Mouse (Mus musculus): Measurements from ENCODE around the gene Psen2. TPM values are rescaled to one million over a fixed set of nuclear protein-coding genes. Genes with fewer than 3 reads are reported as not detected.
A peak's percentile ranks its signal among the peaks of the same experiment; 100 is the strongest.

The Psen2 gene
- total RNA-seq, 1 experiment: 13.6 TPM

DNA sequence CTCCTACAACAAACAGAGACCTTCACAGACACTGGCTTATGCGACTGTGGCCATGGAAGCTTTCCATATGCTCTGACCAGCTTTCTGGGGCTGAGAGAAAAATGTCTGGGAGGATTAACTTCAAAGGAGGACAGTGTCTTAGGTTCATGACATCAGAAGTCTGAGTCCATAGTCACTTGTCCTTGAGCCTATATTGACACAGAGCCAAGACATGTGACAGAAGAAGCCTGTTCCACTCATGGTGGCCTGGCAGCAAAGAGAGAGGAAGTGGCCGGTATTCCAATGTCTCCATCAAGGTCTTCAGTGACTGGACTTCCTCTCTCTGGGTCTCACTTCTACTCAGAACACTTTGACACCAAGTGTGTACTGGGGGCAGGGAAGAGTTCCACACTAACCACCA, 2.4 kb downstream of the Psen2 start:
- DNase-seq (ENCODE audit: low read depth, low spot score): no peak
- no peaks in the 10 kb centered on the region for H3K9me3 ChIP-seq (ENCODE audit: control insufficient read depth, insufficient read depth, low read depth, low read length)
- H3K9ac ChIP-seq (ENCODE audit: insufficient read depth, low read depth, low read length, poor library complexity, severe bottlenecking): no peak overlapping the region
- H3K36me3 ChIP-seq (ENCODE audit: control insufficient read depth, insufficient read depth, low read length, poor library complexity, severe bottlenecking): no peaks in the 10 kb centered on the region
- TF ChIP-seq ZNF384 (IDR thresholded peaks at IDR 0.05; ENCODE audit: low read depth, low read length): no peak
- no peak for TF ChIP-seq CHD2 (IDR thresholded peaks at IDR 0.05; ENCODE audit: low read depth, low read length)
- no peak for TF ChIP-seq MAFK (IDR thresholded peaks at IDR 0.05; ENCODE audit: insufficient read depth, low read depth, low read length)
- no peak for TF ChIP-seq HCFC1 (IDR thresholded peaks at IDR 0.05; ENCODE audit: borderline replicate concordance, insufficient read depth, low read length)
- no peak for TF ChIP-seq ZC3H11A (IDR thresholded peaks at IDR 0.05; ENCODE audit: borderline replicate concordance, low read depth, low read length)
- H3K4me1 ChIP-seq (ENCODE audit: control insufficient read depth in 2 of 2, insufficient read depth in 2 of 2, low read length in 2 of 2, poor library complexity in 1 of 2): no peaks in the 10 kb centered on the region
- no peak overlapping the region for H3K27ac ChIP-seq (ENCODE audit: insufficient read depth, low read depth, low read length, poor library complexity, severe bottlenecking)
- H3K4me3 ChIP-seq (ENCODE audit: insufficient read depth in 1 of 2, low read depth in 1 of 2, low read length in 2 of 2, poor library complexity in 1 of 2, severe bottlenecking in 1 of 2): no peak overlapping the region
- in situ Hi-C loops (cut with MboI; ENCODE audit: low sequenced_read_pairs in 2 of 2, unreplicated experiment in 2 of 2): no loop called here

DNA sequence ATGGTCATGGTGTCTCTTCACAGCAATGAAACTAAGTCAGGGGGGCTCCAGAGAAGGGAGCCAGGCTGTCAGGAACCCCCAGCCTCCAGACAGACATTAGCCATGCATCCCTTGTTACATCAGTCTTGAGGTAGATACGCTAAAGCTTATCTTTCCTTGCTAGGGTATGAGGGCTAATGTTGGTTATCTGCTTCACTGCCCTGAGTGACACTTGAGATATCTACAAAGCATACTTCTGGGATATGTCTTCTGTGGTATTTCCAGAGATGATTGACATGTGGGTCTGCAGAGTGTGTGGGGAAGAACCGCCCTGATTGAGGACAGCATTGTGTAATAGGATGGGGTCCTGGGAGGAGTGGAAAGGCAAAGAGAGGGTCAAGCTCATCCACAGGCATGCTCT, 3.5 kb downstream of the Psen2 start:
- Histone ChIP-seq H3K9ac (ENCODE audit: insufficient read depth, low read depth, low read length, poor library complexity, severe bottlenecking) (no peak overlapping the region), H3K36me3 (ENCODE audit: control insufficient read depth, insufficient read depth, low read length, poor library complexity, severe bottlenecking) (no peaks in the 10 kb centered on the region), H3K4me1 (ENCODE audit: control insufficient read depth in 2 of 2, insufficient read depth in 2 of 2, low read length in 2 of 2, poor library complexity in 1 of 2) (no peaks in the 10 kb centered on the region), H3K4me3 (ENCODE audit: insufficient read depth in 1 of 2, low read depth in 1 of 2, low read length in 2 of 2, poor library complexity in 1 of 2, severe bottlenecking in 1 of 2) (no peak overlapping the region), H3K27ac (ENCODE audit: insufficient read depth, low read depth, low read length, poor library complexity, severe bottlenecking) (no peak overlapping the region), H3K9me3 (ENCODE audit: control insufficient read depth, insufficient read depth, low read depth, low read length) (no peaks in the 10 kb centered on the region)
- in situ Hi-C loops (cut with MboI; ENCODE audit: low sequenced_read_pairs in 2 of 2, unreplicated experiment in 2 of 2): no loop called here
- DNase-seq (ENCODE audit: low read depth, low spot score): no peak
- TF ChIP-seq CHD2 (IDR thresholded peaks at IDR 0.05; ENCODE audit: low read depth, low read length): no peak
- TF ChIP-seq HCFC1 (IDR thresholded peaks at IDR 0.05; ENCODE audit: borderline replicate concordance, insufficient read depth, low read length): no peak
- TF ChIP-seq ZC3H11A (IDR thresholded peaks at IDR 0.05; ENCODE audit: borderline replicate concordance, low read depth, low read length): no peak
- TF ChIP-seq ZNF384 (IDR thresholded peaks at IDR 0.05; ENCODE audit: low read depth, low read length): no peak
- no peak for TF ChIP-seq MAFK (IDR thresholded peaks at IDR 0.05; ENCODE audit: insufficient read depth, low read depth, low read length)

DNA sequence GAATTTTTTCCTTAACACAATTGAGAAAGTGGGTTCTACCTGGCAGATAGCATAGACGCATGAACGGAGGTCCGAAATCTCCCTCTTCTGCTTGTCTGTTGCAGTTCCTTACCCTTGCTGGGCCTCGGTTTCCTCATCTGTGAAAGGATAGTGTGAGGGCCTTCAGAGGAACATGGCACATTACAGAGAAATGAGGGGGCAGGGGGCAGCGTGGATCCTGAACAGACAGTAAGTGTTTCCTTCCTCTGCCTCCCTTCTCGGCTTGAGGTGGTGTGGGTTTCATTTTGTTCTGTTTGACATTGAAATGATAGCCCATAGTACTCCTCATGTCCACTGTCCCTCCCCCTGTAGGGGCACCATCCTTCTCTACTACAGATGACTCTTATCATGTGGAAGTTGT, 5.8 kb downstream of the Psen2 start:
- no peak for TF ChIP-seq MAFK (IDR thresholded peaks at IDR 0.05; ENCODE audit: insufficient read depth, low read depth, low read length)
- TF ChIP-seq HCFC1 (IDR thresholded peaks at IDR 0.05; ENCODE audit: borderline replicate concordance, insufficient read depth, low read length): no peak
- TF ChIP-seq CHD2 (IDR thresholded peaks at IDR 0.05; ENCODE audit: low read depth, low read length): no peak
- TF ChIP-seq ZNF384 (IDR thresholded peaks at IDR 0.05; ENCODE audit: low read depth, low read length): no peak
- TF ChIP-seq ZC3H11A (IDR thresholded peaks at IDR 0.05; ENCODE audit: borderline replicate concordance, low read depth, low read length): no peak
- no peak overlapping the region for H3K4me3 ChIP-seq (ENCODE audit: insufficient read depth in 1 of 2, low read depth in 1 of 2, low read length in 2 of 2, poor library complexity in 1 of 2, severe bottlenecking in 1 of 2)
- no peak for DNase-seq (ENCODE audit: low read depth, low spot score)
- H3K36me3 ChIP-seq (ENCODE audit: control insufficient read depth, insufficient read depth, low read length, poor library complexity, severe bottlenecking): no peaks in the 10 kb centered on the region
- in situ Hi-C loops (cut with MboI; ENCODE audit: low sequenced_read_pairs in 2 of 2, unreplicated experiment in 2 of 2): no loop called here
- no peak overlapping the region for H3K9ac ChIP-seq (ENCODE audit: insufficient read depth, low read depth, low read length, poor library complexity, severe bottlenecking)
- H3K27ac ChIP-seq (ENCODE audit: insufficient read depth, low read depth, low read length, poor library complexity, severe bottlenecking): no peak overlapping the region
- H3K9me3 ChIP-seq (ENCODE audit: control insufficient read depth, insufficient read depth, low read depth, low read length): no peaks in the 10 kb centered on the region
- H3K4me1 ChIP-seq (ENCODE audit: control insufficient read depth in 2 of 2, insufficient read depth in 2 of 2, low read length in 2 of 2, poor library complexity in 1 of 2): no peaks in the 10 kb centered on the region

DNA sequence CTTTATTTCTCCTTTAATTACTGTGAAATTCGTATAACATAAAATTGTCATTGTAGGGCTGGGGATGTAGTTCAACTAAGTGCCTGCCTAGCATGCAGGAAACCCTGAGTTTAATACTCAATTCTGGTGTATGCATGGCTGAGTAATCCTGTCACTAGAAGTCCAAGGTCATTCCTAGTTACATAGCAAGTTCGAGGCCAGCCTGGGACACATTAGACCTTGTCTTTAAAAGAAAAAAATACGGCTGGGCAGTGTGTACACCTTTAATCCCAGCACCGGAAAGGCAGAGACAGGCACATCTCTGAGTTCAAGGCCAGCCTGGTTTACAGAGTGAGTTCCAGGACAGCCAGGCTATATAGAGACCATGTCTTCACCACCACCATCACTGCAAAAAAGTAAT, 6.4 kb downstream of the Psen2 start:
- no peak for TF ChIP-seq HCFC1 (IDR thresholded peaks at IDR 0.05; ENCODE audit: borderline replicate concordance, insufficient read depth, low read length)
- no peak for TF ChIP-seq MAFK (IDR thresholded peaks at IDR 0.05; ENCODE audit: insufficient read depth, low read depth, low read length)
- no peak for TF ChIP-seq ZC3H11A (IDR thresholded peaks at IDR 0.05; ENCODE audit: borderline replicate concordance, low read depth, low read length)
- TF ChIP-seq CHD2 (IDR thresholded peaks at IDR 0.05; ENCODE audit: low read depth, low read length): no peak
- TF ChIP-seq ZNF384 (IDR thresholded peaks at IDR 0.05; ENCODE audit: low read depth, low read length): no peak
- H3K4me3 ChIP-seq (ENCODE audit: insufficient read depth in 1 of 2, low read depth in 1 of 2, low read length in 2 of 2, poor library complexity in 1 of 2, severe bottlenecking in 1 of 2): peak overlapping the region in 1 of 2 experiments; percentile 87; a peak in 2 of 4 replicates
- no peak overlapping the region for H3K27ac ChIP-seq (ENCODE audit: insufficient read depth, low read depth, low read length, poor library complexity, severe bottlenecking)
- H3K9ac ChIP-seq (ENCODE audit: insufficient read depth, low read depth, low read length, poor library complexity, severe bottlenecking): no peak overlapping the region
- in situ Hi-C loops (cut with MboI; ENCODE audit: low sequenced_read_pairs in 2 of 2, unreplicated experiment in 2 of 2): no loop called here
- DNase-seq (ENCODE audit: low read depth, low spot score): no peak
- H3K9me3 ChIP-seq (ENCODE audit: control insufficient read depth, insufficient read depth, low read depth, low read length): no peaks in the 10 kb centered on the region
- no peaks in the 10 kb centered on the region for H3K36me3 ChIP-seq (ENCODE audit: control insufficient read depth, insufficient read depth, low read length, poor library complexity, severe bottlenecking)
- H3K4me1 ChIP-seq (ENCODE audit: control insufficient read depth in 2 of 2, insufficient read depth in 2 of 2, low read length in 2 of 2, poor library complexity in 1 of 2): no peaks in the 10 kb centered on the region

All from ES-E14 (cell line).